Mouse (Mus musculus): ENCODE data around the gene Myom1.

GRCm38 (mm10) chr17:71134441-71134955, 132.1 kb downstream of the Myom1 start:
- no peak for TF ChIP-seq CTCF (IDR thresholded peaks at IDR 0.05; ENCODE audit: control insufficient read depth, insufficient read depth, insufficient replicate concordance, low read depth, low read length)
- TF ChIP-seq POLR2A (IDR thresholded peaks at IDR 0.05; ENCODE audit: control insufficient read depth, low read depth, low read length): no peak
